Mouse (Mus musculus) cerebellum, adult 2 months (tissue): ENCODE measurements around the gene Snrnp25.

ENCODE experiments used
- CTCF ChIP-seq: fragments of 200-500 bp; IDR thresholded peaks from 2 replicates; pipeline ENCODE4 v1.5.1; 2011; ENCODE audit warnings: low read depth, mild to moderate bottlenecking, control low read depth, low read length, moderate library complexity, borderline replicate concordance; ENCODE audit not compliant: insufficient read depth
- POLR2A ChIP-seq: fragments of 200-500 bp; IDR thresholded peaks from 2 replicates; pipeline ENCODE4 v1.6.1; 2011; ENCODE audit warnings: low read length, control low read depth, borderline replicate concordance; ENCODE audit not compliant: insufficient read depth

GRCm38 (mm10) chr11:32227555-32227954 is 22.3 kb downstream of the Snrnp25 start:
- TF ChIP-seq CTCF (no peak), POLR2A (no peak)
